Mouse (Mus musculus) limb, embryonic 14.5 days (tissue): ENCODE data around the gene Ptpn3. TPM values are rescaled to one million over a fixed set of nuclear protein-coding genes. Genes with fewer than 3 reads are reported as not detected.

Source experiments
- ATAC-seq: fragments of 200-750 bp; cut with Nextera tagmentation; 2 replicates; pipeline ENCODE4 v1.8.0; 2017; ENCODE audit warnings: low read depth, moderate number of reproducible peaks, moderate TSS enrichment; ENCODE audit not compliant: low FRiP score
- DNase-seq: peaks from one replicate; pipeline ENCODE4 v3.0.0-alpha.2; 2015; ENCODE audit warnings: low spot score
- H3K27ac ChIP-seq: fragments of 300-500 bp; sonication (generic); replicated peaks from 2 replicates; pipeline ENCODE4 v1.5.1; 2014; ENCODE audit warnings: low read depth, mild to moderate bottlenecking, low read length, moderate library complexity, mixed read lengths
- H3K27me3 ChIP-seq: fragments of 300-500 bp; sonication (generic); 2 replicates; pipeline ENCODE4 v1.6.1; 2014; ENCODE audit warnings: low read length, mixed read lengths; ENCODE audit not compliant: control insufficient read depth, insufficient read depth
- H3K36me3 ChIP-seq: fragments of 300-500 bp; sonication (generic); 2 replicates; pipeline ENCODE4 v1.6.1; 2014; ENCODE audit warnings: mild to moderate bottlenecking, low read length, moderate library complexity, mixed read lengths; ENCODE audit not compliant: control insufficient read depth, insufficient read depth
- H3K4me1 ChIP-seq: fragments of 300-500 bp; sonication (generic); 2 replicates; pipeline ENCODE4 v1.6.1; 2014; ENCODE audit warnings: antibody characterized with exemption, low read length, mixed read lengths; ENCODE audit not compliant: control insufficient read depth, insufficient read depth
- H3K4me2 ChIP-seq: fragments of 300-500 bp; sonication (generic); replicated peaks from 2 replicates; pipeline ENCODE4 v1.6.1; 2014; ENCODE audit warnings: low read depth, mild to moderate bottlenecking, low read length, moderate library complexity; ENCODE audit not compliant: severe bottlenecking
- H3K4me3 ChIP-seq: fragments of 300-500 bp; sonication (generic); replicated peaks from 2 replicates; pipeline ENCODE4 v1.5.1; 2014; ENCODE audit warnings: low read length
- H3K9ac ChIP-seq: fragments of 300-500 bp; sonication (generic); 2 replicates; pipeline ENCODE4 v1.6.1; 2014; ENCODE audit warnings: mild to moderate bottlenecking, low read depth, low read length, moderate library complexity; ENCODE audit not compliant: severe bottlenecking
- H3K9me3 ChIP-seq: fragments of 300-500 bp; sonication (generic); 2 replicates; pipeline ENCODE4 v1.6.1; 2016; ENCODE audit warnings: low read length; ENCODE audit not compliant: control insufficient read depth
- POLR2A ChIP-seq: fragments of 200-500 bp; IDR thresholded peaks from 2 replicates; pipeline ENCODE4 v1.8.0; 2012; ENCODE audit warnings: inconsistent platforms, mild to moderate bottlenecking, moderate library complexity, borderline replicate concordance; ENCODE audit not compliant: insufficient read depth, insufficient read length; ENCODE audit errors: extremely low read depth
- WGBS: fragments of 180-500 bp; shearing (Covaris S2); extraction: QIAGEN DNeasy Blood & Tissue Kit; methylation state at CpG from one replicate; pipeline ENCODE4 v1.1.7; 2014; 5-methylcytosine and 5-hydroxymethylcytosine counted together
- polyA plus RNA-seq, 2 experiments: library from polyadenylated mRNA; depleted of rRNA in 1 of 2; stranded (reverse) in 1 of 2; unstranded in 1 of 2; fragments of >200 nt; fragmentation: Nextera tagmentation in 1 of 2; extraction: Ambion mirVana in 1 of 2; gene quantifications; 2 replicates each; pipeline versions ENCODE4 v1.2.1 to v1.2.3; 2012 to 2014

The Ptpn3 gene
- polyA plus RNA-seq, 2 experiments, result 3.4 to 4.7 TPM

- ATAC-seq (no peak), DNase-seq (no peak)
- Histone ChIP-seq H3K4me3 (no peak overlapping the region), H3K27me3 (no peaks in the 10 kb centered on the region), H3K4me1 (peaks cover 25% of the 10 kb centered on the region), H3K27ac (no peak overlapping the region), H3K36me3 (peaks cover 3% of the 10 kb centered on the region), H3K9ac (no peak overlapping the region), H3K9me3 (no peaks in the 10 kb centered on the region), H3K4me2 (no peak overlapping the region)
- 89% methylated on average over 8 of the region's 8 CpGs for WGBS
- TF ChIP-seq POLR2A, result no peak
Observed at GRCm38 (mm10) chr4:57232439-57232838, 69.2 kb downstream of the Ptpn3 start.

- peak; percentile 67 for DNase-seq
- Histone ChIP-seq H3K9me3 (no peaks in the 10 kb centered on the region), H3K27me3 (no peaks in the 10 kb centered on the region), H3K27ac (peak overlapping the region; percentile 14; the same call in 1 of the 2 replicates), H3K4me2 (no peak overlapping the region), H3K36me3 (peaks cover 3% of the 10 kb centered on the region), H3K9ac (no peak overlapping the region), H3K4me3 (no peak overlapping the region), H3K4me1 (peaks cover 25% of the 10 kb centered on the region)
- no peak for TF ChIP-seq POLR2A
- WGBS, result 41% methylated on average over 9 of the region's 9 CpGs
- peak; percentile 42; the same call in 1 of the 2 replicates for ATAC-seq
Observed at GRCm38 (mm10) chr4:57231323-57231722, 70.3 kb downstream of the Ptpn3 start.

- Histone ChIP-seq H3K4me1 (peaks cover 25% of the 10 kb centered on the region), H3K9ac (no peak overlapping the region), H3K27ac (no peak overlapping the region), H3K9me3 (no peaks in the 10 kb centered on the region), H3K27me3 (no peaks in the 10 kb centered on the region), H3K4me3 (no peak overlapping the region), H3K36me3 (peaks cover 5% of the 10 kb centered on the region), H3K4me2 (no peak overlapping the region)
- 75% methylated on average over 7 of the region's 7 CpGs for WGBS
- ATAC-seq, result no peak
- no peak for DNase-seq
- TF ChIP-seq POLR2A, result no peak
Observed at GRCm38 (mm10) chr4:57230341-57230740, 71.3 kb downstream of the Ptpn3 start.

GRCm38 (mm10) chr4:57228601-57229520 lies 72.8 kb downstream of the Ptpn3 start:
- H3K4me2 ChIP-seq, result 0 out of 2 replicates have a peak overlapping the region, but pooled peaks have one; percentile 13
- DNase-seq (no peak), ATAC-seq (no peak)
- no peak overlapping the region for H3K27ac ChIP-seq
- no peak for TF ChIP-seq POLR2A
- WGBS, result 80% methylated on average over 18 of the region's 18 CpGs
- no peak overlapping the region for H3K9ac ChIP-seq
- H3K27me3 ChIP-seq, result no peaks in the 10 kb centered on the region
- H3K4me3 ChIP-seq, result no peak overlapping the region
- peaks cover 25% of the 10 kb centered on the region for H3K4me1 ChIP-seq
- H3K9me3 ChIP-seq, result no peaks in the 10 kb centered on the region
- H3K36me3 ChIP-seq, result peaks cover 8% of the 10 kb centered on the region

- no peak overlapping the region for H3K4me3 ChIP-seq
- H3K4me1 ChIP-seq, result 0 out of 2 replicates have a peak, but pooled peaks cover 11% of the 10 kb centered on the region
- no peak overlapping the region for H3K4me2 ChIP-seq
- DNase-seq, result no peak
- peaks cover 5% of the 10 kb centered on the region for H3K36me3 ChIP-seq
- H3K27ac ChIP-seq, result no peak overlapping the region
- 93% methylated on average over 2 of the region's 2 CpGs for WGBS
- no peaks in the 10 kb centered on the region for H3K27me3 ChIP-seq
- no peak for ATAC-seq
- no peak overlapping the region for H3K9ac ChIP-seq
- no peaks in the 10 kb centered on the region for H3K9me3 ChIP-seq
- TF ChIP-seq POLR2A, result no peak
Observed at GRCm38 (mm10) chr4:57224776-57225175, 76.9 kb downstream of the Ptpn3 start.
